Mouse (Mus musculus): ENCODE measurements at regions not wholly inside any gene's neighbourhood (a gene's known extent, or its start where the extent isn't known, plus 50 kb on each side); places are given as distances from the start of the nearest gene placed in this dataset.

DNA sequence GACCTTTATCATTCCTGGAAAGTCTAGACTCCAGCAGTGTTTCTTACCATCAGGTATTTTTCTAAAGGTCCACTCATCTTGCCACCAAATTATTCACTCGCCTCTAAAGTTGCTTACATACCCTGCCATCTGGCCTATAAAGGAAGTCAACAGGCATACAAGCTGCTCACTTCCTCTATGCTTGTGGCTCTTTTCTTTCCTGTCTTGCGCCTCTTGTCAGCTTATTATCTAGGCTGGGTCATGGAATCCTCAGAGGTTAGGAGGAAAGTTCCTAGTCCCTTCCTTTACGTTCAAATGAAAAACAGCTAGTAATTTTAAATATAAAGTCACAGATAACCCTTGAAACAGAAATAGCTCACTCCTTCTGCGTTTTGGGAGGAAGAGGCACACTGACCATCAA is 97.9 kb downstream of the Lipi start:
- H3K36me3 ChIP-seq (ENCODE audit: insufficient read depth, low read length), result no peaks in the 10 kb centered on the region
- peaks cover 3% of the 10 kb centered on the region; the same call in 1 of the 2 replicates for H3K4me1 ChIP-seq (replicated peaks; ENCODE audit: low read depth, low read length)
- H3K9me3 ChIP-seq (ENCODE audit: low read length), result no peaks in the 10 kb centered on the region
- no peak for TF ChIP-seq POU5F1 (IDR thresholded peaks at IDR 0.05; ENCODE audit: borderline replicate concordance, low read length)
- H3K4me3 ChIP-seq (replicated peaks; ENCODE audit: low read length), result no peak overlapping the region
- H3K27me3 ChIP-seq (ENCODE audit: insufficient read depth, low read length), result no peaks in the 10 kb centered on the region

DNA sequence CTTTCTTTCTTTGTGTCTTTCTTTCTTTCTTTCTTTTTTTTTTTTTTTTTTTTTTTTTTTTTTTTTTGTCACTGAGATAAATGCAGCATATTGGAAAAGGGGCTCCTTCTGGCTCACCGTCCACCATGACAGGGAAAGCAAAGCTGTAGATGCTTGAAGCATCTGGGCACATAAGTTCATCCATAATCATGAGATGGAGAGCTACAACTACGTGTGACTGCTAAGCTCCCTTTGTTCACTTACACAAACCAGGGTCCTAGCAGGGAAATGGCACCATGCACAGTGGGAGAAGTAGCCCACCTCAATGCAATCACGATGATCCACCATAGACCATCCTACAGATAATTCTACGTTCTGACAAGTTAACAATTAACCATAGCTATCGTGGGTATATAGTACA is 102.0 kb downstream of the Lipi start:
- Histone ChIP-seq H3K4me1 (replicated peaks; ENCODE audit: low read depth, low read length) (peaks cover 3% of the 10 kb centered on the region; the same call in 1 of the 2 replicates), H3K27me3 (ENCODE audit: insufficient read depth, low read length) (no peaks in the 10 kb centered on the region), H3K36me3 (ENCODE audit: insufficient read depth, low read length) (no peaks in the 10 kb centered on the region), H3K4me3 (replicated peaks; ENCODE audit: low read length) (no peak overlapping the region), H3K9me3 (ENCODE audit: low read length) (no peaks in the 10 kb centered on the region)
- TF ChIP-seq POU5F1 (IDR thresholded peaks at IDR 0.05; ENCODE audit: borderline replicate concordance, low read length) (no peak), NANOG (IDR thresholded peaks at IDR 0.05; ENCODE audit: borderline replicate concordance, low read length) (no peak), CTCF (conservative IDR thresholded peaks at IDR 0.05; ENCODE audit: low read length) (no peak)

DNA sequence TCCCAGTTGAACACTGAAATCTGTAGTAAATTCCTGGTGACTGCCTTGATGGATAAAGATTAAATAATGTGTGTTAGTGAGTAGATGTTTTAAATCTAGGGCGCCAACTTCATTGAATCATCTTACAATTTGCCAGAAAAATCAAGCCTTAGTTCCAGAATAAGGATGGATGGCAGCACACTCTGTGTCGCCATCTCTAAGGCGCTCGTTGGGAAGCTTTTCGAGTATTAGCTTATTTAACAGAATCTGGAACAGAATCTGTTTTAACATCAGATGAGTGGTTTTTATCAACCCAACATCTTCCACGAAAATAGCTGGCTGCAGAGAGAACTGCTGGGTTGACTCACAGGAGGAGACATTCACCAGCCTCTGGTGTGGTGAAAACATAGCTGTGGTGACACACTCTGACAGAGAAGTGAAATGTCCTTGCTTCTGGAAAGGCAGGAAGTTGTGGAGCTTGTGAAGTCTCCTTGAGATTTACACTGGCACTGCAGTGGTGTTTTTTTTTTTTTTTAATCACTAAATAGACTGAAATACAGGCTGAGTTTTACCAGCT is 120.4 kb downstream of the Lipi start:
- no peaks in the 10 kb centered on the region for H3K4me1 ChIP-seq (replicated peaks; ENCODE audit: low read depth, low read length)
- TF ChIP-seq POU5F1 (IDR thresholded peaks at IDR 0.05; ENCODE audit: borderline replicate concordance, low read length) (no peak), CTCF (conservative IDR thresholded peaks at IDR 0.05; ENCODE audit: low read length) (no peak), NANOG (IDR thresholded peaks at IDR 0.05; ENCODE audit: borderline replicate concordance, low read length) (no peak)
- H3K4me3 ChIP-seq (replicated peaks; ENCODE audit: low read length), result no peak overlapping the region
- no peaks in the 10 kb centered on the region for H3K27me3 ChIP-seq (ENCODE audit: insufficient read depth, low read length)
- no peaks in the 10 kb centered on the region for H3K36me3 ChIP-seq (ENCODE audit: insufficient read depth, low read length)
- H3K9me3 ChIP-seq (ENCODE audit: low read length), result no peaks in the 10 kb centered on the region

DNA sequence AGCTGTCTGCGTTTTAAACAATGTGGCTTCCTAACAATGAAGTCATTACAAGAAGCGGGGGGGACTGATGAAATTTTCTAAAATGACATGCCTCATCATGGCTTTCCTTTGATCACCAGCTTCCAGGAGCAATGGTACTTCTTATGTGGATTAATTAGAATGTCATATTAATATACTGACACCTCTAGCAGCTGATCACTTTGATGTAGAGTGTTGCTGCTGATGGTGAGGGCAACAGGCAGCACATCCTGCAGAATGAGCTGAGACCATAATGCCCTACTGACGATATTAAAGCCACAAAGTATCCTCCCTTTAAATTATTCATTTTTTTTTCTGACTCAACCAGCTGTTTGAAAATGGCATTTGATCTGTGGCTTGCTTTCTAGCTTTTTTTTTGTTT is 123.7 kb downstream of the Lipi start:
- H3K4me1 ChIP-seq (replicated peaks; ENCODE audit: low read depth, low read length), result no peaks in the 10 kb centered on the region
- H3K36me3 ChIP-seq (ENCODE audit: insufficient read depth, low read length), result no peaks in the 10 kb centered on the region
- no peaks in the 10 kb centered on the region for H3K9me3 ChIP-seq (ENCODE audit: low read length)
- no peaks in the 10 kb centered on the region for H3K27me3 ChIP-seq (ENCODE audit: insufficient read depth, low read length)
- no peak overlapping the region for H3K4me3 ChIP-seq (replicated peaks; ENCODE audit: low read length)
- TF ChIP-seq CTCF (conservative IDR thresholded peaks at IDR 0.05; ENCODE audit: low read length), result no peak
- TF ChIP-seq NANOG (IDR thresholded peaks at IDR 0.05; ENCODE audit: borderline replicate concordance, low read length), result no peak
- TF ChIP-seq POU5F1 (IDR thresholded peaks at IDR 0.05; ENCODE audit: borderline replicate concordance, low read length), result no peak

DNA sequence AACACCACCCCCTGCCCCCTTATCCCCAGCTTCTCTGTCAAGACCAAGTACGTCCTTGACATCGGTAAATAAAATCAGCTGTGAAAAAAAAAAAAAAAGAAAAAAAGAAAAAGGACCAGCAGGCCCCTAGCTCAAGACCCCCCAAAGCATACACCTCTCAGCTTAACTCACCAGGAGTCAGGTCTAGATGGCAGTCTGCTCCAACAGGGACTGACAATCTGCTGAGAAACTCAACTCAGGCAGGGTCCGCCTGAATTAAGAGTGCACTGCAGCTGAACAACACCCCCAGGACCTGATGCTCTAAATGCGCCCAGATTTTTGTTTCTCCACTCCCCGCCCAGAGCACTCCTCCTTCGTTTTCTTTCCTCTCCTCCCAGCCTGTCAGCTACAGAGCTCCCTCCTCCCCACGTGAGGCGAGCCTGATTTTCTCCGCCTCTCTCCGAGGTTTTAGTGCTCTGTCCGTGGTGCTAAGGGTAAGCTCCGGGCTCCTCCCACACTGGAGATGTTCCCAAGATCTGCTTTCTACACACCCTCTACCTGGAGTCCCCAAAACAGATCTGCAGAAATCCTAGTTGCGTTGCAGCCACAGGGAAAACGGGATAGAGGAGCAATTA is 138.9 kb downstream of the Lipi start:
- H3K9me3 ChIP-seq (ENCODE audit: low read length), result no peaks in the 10 kb centered on the region
- TF ChIP-seq POU5F1 (IDR thresholded peaks at IDR 0.05; ENCODE audit: borderline replicate concordance, low read length), result no peak
- no peak for TF ChIP-seq NANOG (IDR thresholded peaks at IDR 0.05; ENCODE audit: borderline replicate concordance, low read length)
- TF ChIP-seq CTCF (conservative IDR thresholded peaks at IDR 0.05; ENCODE audit: low read length), result no peak
- no peaks in the 10 kb centered on the region for H3K27me3 ChIP-seq (ENCODE audit: insufficient read depth, low read length)
- no peak overlapping the region for H3K4me3 ChIP-seq (replicated peaks; ENCODE audit: low read length)
- H3K36me3 ChIP-seq (ENCODE audit: insufficient read depth, low read length), result no peaks in the 10 kb centered on the region
- H3K4me1 ChIP-seq (replicated peaks; ENCODE audit: low read depth, low read length), result no peaks in the 10 kb centered on the region

DNA sequence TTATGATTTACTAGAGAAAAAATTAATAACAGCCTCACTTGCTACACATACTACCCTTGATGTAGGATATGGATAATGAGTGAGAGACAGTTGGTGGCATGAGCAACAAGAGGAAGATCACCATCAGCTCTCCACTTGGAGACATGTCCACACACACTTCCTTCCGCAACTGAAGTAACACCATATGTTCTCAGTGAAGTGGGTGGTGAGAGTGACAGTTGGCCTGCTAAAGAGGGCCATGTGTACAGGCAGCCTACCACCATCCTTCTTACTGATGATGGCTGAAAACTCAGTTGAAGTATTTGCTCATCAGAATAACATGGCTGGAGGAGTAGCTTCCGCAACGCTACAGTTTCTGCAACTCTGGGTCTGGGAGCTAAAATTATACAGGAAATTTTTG is 146.6 kb downstream of the Lipi start:
- H3K9me3 ChIP-seq (ENCODE audit: low read length), result no peaks in the 10 kb centered on the region
- no peak for TF ChIP-seq NANOG (IDR thresholded peaks at IDR 0.05; ENCODE audit: borderline replicate concordance, low read length)
- TF ChIP-seq POU5F1 (IDR thresholded peaks at IDR 0.05; ENCODE audit: borderline replicate concordance, low read length), result no peak

DNA sequence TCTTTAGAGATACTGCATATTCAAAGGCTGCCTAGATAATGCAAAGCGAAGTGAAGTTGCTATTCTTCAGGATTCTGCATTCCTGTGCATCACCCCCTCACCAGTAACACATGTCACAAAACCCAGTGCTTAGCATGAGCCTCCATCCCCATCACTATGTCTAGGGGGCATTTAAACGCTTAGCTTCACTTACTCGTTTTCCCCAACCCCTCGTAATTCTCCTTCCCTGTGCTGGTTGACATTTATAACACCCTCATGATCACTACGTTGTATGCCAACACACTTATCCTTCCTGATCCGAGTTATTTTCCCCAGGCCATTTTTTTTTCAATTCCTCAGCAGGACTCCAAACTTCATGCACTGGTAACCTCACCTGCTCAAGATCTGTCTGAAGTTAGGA is 152.6 kb downstream of the Lipi start:
- H3K27me3 ChIP-seq (ENCODE audit: insufficient read depth, low read length), result no peaks in the 10 kb centered on the region
- H3K4me1 ChIP-seq (replicated peaks; ENCODE audit: low read depth, low read length), result no peaks in the 10 kb centered on the region
- TF ChIP-seq CTCF (conservative IDR thresholded peaks at IDR 0.05; ENCODE audit: low read length) (no peak), POU5F1 (IDR thresholded peaks at IDR 0.05; ENCODE audit: borderline replicate concordance, low read length) (no peak), NANOG (IDR thresholded peaks at IDR 0.05; ENCODE audit: borderline replicate concordance, low read length) (no peak)
- no peaks in the 10 kb centered on the region for H3K36me3 ChIP-seq (ENCODE audit: insufficient read depth, low read length)
- H3K9me3 ChIP-seq (ENCODE audit: low read length), result no peaks in the 10 kb centered on the region
- no peak overlapping the region for H3K4me3 ChIP-seq (replicated peaks; ENCODE audit: low read length)

More for the DNA sequence above, 146.6 kb downstream of the Lipi start:
- H3K36me3 ChIP-seq (ENCODE audit: insufficient read depth, low read length), result no peaks in the 10 kb centered on the region
- H3K4me1 ChIP-seq (replicated peaks; ENCODE audit: low read depth, low read length), result no peaks in the 10 kb centered on the region
- H3K27me3 ChIP-seq (ENCODE audit: insufficient read depth, low read length), result no peaks in the 10 kb centered on the region
- H3K4me3 ChIP-seq (replicated peaks; ENCODE audit: low read length), result no peak overlapping the region

DNA sequence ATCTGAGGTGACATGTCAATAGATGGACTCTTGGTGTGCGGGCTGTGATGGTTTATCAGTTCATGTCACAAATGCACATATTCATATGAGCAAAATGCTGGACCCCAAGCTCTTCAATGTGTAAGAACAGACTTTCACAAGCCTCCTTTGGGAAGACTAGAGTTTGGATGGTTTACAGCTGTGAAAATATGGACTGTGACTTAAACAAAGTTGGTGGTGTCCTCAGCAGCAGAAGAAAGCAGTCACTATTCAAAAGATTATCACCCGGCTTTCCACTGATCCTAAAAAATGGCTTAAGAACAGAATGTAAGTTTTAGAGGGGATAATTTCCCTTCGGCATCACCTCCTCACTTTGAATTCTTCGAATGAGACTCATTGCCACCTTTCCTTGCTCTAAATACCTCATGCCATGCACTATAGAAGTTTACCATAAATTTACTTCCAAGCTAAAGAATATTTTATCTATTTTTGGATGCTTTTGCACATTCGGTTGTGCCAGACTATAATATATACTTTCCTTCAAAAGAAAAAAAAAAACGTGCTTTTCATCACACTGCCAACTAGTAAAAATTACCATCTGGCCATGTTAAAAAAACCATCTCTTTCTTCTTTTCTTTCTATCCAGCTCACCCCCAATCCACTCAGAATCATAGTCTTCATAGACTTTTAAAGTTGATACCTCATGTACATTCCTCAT is 201.2 kb downstream of the Lipi start:
- Histone ChIP-seq H3K4me1 (replicated peaks; ENCODE audit: low read depth, low read length) (no peaks in the 10 kb centered on the region), H3K36me3 (ENCODE audit: insufficient read depth, low read length) (no peaks in the 10 kb centered on the region), H3K4me3 (replicated peaks; ENCODE audit: low read length) (no peak overlapping the region), H3K9me3 (ENCODE audit: low read length) (no peaks in the 10 kb centered on the region), H3K27me3 (ENCODE audit: insufficient read depth, low read length) (no peaks in the 10 kb centered on the region)
- TF ChIP-seq CTCF (conservative IDR thresholded peaks at IDR 0.05; ENCODE audit: low read length), result no peak
- no peak for TF ChIP-seq NANOG (IDR thresholded peaks at IDR 0.05; ENCODE audit: borderline replicate concordance, low read length)
- no peak for TF ChIP-seq POU5F1 (IDR thresholded peaks at IDR 0.05; ENCODE audit: borderline replicate concordance, low read length)

Measured in E14TG2a.4 (cell line).